Mouse (Mus musculus) mouse embryonic stem cell (cell line): ENCODE results near the gene Qrich2.
"Not testable (repeated sequence)": the region's sequence is repeated elsewhere in the genome, so short reads cannot be mapped to it uniquely, and the experiment has no call there.

Experiments used
- in situ Hi-C, 2 experiments: fragments of 300-500 bp; cut with MboI; formaldehyde crosslinking; loops; 1 replicate in 1 of 2; 3 replicates in 1 of 2; pipeline ENCODE4 v1.14.3; 2019 to 2020; ENCODE audit warnings: low sequenced_read_pairs in 2 of 2, low pct_unique_long_range_greater_than_20kb in 1 of 2, mixed read lengths in 1 of 2; ENCODE audit not compliant: unreplicated experiment in 1 of 2

Gene Qrich2

GRCm38 (mm10) chr11:116466141-116466540, at the start of gene Qrich2:
Gene Qrich2, minus strand, starts transcription at chr11:116466241.
- in situ Hi-C loops, result no loop called here

DNA sequence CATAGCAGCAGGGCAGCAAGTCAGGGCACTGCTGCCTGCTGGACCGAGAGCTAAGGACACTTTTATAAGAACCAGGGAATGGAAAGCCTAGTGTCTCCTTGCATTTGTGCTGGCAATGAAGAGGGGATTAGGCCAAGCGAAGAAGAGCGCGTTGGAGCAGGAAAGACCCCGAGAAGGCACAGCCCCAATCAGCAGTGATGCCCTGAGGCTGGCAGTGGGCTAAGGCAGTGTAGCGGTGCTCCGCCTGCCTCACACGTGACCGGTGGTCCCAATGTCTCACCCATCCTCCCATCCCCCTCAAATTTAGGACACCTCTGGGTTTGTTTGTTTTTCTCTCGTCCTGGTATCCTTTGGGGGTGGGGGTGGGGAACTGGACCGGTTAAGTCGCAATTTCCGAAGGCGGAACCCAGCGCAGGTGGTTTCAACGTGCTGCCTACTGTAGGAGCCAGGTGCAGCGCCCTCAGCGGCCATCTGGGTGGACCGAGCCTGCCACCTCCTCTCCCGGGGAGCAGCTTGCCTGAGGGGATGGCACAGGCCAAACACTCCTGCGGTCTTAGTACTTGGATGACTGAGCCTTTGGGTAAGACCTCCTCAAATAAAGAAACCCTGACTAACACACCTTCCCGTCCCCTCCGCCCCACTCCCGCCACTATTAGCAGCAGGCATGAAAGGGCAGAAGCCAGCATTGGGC, 49.4 kb upstream of the Qrich2 start:
- in situ Hi-C loops, result no loop called here

DNA sequence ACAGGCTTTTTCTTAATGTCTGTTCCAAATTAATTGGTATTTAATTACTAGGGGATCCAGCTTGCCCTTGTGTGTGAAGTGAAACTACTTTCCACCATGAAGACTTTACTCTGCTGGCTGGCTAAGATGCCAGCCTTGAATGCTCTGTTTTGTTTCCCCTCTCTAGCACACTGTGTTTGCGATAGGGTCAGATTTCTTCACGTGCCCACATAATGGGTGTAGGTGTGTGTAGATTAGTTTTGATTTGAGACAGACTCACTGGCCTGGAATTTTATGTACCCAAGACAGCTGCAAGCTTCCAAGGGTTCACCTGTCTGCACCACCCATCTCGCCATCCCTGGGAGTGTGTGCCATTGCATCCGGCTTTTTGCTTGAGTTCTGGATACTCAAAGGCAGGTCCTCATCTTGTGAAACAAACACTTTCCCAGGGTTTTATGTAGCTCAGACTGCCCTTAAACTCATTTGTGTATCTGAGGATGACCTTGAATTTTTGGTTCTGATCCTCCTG, 47.5 kb upstream of the Qrich2 start:
- in situ Hi-C loops, result no loop called here

GRCm38 (mm10) chr11:116512987-116513386, 46.9 kb upstream of the Qrich2 start:
- in situ Hi-C loops, result no loop called here

GRCm38 (mm10) chr11:116512154-116512553, 46.1 kb upstream of the Qrich2 start:
- in situ Hi-C loops, result no loop called here

- in situ Hi-C loops, result no loop called here
These were observed 45.3 kb upstream of the Qrich2 start for GRCm38 (mm10) chr11:116511301-116511868.

DNA sequence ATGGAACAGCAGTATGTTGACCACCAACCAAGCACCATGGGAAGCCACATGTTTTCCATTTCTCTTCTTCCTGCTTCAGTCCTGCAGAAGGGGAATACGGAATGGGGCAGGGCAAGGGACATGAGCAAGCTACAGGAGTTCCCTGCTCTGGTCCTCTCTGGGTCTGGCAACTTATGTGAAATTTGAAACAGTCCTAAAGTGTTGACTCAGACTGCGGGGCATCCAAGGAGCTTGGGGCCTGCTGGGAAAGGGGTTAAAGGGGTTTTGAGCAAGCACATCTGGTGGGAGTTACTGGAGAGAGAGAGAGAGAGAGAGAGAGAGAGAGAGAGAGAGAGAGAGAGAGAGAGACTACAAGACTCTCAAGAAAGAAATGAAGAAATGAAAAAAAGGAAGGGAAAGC, 42.6 kb upstream of the Qrich2 start:
- in situ Hi-C loops, result no loop called here

DNA sequence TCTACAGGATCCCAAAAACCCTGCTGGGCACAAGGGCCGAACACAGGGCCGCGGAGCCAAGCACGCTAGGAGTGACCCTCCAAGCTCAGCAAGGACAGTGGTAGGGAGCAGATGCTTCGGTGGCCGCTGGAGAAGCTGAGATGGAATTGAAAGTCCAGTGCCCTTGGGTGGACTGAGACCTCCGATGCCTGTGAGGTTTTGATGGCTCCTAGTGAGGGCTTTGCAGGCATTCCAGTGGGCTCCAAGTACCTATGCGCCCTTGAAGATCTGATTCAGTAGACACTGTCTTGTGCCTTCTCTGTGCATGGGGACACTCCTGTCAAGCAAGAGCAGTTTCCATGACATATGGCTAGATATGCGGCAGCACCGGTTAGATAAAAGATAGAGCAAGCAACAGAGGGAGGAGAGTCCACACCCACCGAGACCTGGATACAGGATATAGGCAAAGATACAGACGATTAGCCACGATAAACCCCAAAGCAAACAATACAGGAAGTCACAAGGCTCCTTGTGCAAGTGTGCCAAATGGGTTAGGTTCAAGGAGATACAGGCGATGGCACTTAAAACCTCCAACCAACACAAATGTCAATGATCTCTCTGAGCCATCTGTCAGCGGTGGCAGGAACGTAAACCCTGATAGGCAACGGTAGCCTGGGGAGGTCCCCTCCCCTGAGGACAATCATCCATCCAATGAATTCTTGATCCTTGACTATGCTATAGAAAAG, 40.3 kb upstream of the Qrich2 start:
- in situ Hi-C loops, result no loop called here

DNA sequence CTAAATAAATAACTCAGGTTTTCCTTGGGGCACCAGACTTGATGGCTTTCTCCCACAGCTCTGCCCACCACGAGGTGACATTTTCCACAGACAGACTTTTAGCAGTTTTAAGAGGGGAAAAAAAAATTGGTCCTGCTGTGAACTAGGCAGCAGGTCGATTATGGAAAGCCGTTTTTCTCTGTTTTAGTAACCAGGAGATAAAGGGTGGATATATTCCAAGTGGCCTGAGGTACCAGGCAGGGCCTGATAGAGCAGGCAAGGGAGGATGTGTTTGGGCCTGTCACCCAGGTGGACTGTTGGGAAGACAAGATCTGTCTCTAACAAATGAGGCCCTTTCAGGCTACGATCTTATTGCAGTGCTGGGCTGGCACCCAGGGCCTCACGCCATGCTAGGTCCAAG, 39.5 kb upstream of the Qrich2 start:
- in situ Hi-C loops, result no loop called here

DNA sequence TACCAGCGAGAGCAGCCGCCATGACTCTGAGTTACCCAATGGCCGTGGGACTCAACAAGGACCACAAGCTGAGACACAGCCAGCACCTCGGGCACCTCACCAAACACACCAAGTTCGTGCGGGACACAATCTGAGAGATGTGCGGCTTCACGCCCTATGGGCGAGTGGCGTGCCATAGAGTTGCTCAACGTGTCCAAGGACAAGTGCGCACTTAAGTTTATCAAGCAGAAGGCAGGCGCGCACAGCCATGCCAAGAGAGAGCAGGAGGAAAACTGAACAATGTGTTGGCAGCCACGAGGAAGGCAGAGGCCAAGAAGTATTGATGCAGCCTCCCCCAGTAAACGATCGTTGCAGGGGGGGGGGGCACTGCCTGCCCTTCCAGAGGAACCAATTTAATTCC, 38.5 kb upstream of the Qrich2 start:
- in situ Hi-C loops, result no loop called here

- in situ Hi-C loops, result no loop called here
These were observed 35.1 kb upstream of the Qrich2 start for GRCm38 (mm10) chr11:116501005-116501746.

DNA sequence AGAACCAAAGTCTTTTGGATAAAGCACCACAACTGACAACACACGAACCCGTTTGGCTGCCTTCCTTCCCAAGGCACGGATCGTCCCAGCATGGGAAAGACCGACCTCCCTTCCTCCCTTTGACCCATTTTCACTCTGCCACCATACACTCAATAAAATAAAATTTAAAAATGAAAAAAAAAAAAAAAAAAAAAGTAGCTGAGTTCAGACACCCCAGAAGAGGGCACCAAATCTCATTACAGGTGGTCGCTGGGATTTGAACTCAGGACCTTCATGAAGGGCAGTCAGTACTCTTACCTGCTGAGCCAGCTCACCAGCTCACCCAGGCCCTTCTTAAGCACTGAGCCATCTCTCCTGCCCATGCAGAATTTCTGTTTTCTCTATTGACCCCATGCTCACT, 33.0 kb upstream of the Qrich2 start:
- in situ Hi-C loops, result no loop called here

GRCm38 (mm10) chr11:116498596-116498995, 32.6 kb upstream of the Qrich2 start:
- in situ Hi-C loops, result no loop called here

DNA sequence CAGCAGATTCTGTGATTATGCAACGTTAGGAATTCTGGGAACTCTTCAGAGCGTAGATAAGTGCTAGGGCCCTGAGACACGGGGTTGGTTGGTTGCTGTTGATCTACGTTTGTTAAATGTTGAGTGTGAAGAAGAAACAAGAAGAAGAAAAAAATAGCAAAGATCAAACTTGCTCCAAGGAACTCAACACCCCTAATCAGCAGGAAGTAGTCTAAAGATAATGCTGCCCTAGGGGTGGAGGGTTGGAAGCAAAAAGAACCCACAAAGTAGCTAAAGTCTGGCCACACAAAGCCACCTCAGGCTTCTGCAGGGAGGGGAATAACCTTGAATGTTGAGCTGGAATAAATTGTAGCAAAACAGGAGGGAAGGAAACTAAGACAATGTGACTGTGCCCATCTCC, 31.3 kb upstream of the Qrich2 start:
- in situ Hi-C loops, result no loop called here

DNA sequence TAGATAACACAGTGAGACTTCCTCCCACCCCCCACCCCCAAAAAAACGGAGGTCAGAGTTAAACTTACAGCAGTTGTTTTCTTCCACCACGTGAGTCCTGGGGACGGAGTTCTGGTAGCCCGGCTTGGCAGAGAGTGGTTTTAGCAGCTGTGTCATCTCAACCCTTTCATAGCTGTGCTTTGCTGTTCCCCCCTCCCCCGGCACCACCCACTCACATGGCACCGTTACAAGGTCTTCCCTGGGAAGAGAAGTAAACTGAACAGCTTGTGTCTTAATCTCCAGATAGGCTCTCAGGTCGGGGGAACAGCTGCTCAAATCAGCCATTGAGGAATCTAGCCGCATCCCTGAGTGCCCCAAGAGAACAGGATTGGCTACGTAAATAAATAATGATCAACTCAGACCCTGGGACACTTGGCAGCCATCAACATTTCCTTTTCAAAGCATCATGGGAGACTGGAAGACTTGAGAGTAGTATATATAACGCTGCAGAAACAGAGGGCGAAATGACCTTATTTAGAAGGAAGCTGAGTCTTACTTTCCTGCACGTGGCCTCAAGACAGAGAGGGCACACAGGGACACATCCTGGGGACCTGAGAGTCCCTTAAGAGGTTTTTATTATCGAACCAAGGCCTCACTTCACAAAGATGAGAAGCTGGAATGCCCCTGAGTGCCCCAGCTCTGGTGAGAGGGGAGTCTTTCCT, 28.6 kb upstream of the Qrich2 start:
- in situ Hi-C loops, result no loop called here

DNA sequence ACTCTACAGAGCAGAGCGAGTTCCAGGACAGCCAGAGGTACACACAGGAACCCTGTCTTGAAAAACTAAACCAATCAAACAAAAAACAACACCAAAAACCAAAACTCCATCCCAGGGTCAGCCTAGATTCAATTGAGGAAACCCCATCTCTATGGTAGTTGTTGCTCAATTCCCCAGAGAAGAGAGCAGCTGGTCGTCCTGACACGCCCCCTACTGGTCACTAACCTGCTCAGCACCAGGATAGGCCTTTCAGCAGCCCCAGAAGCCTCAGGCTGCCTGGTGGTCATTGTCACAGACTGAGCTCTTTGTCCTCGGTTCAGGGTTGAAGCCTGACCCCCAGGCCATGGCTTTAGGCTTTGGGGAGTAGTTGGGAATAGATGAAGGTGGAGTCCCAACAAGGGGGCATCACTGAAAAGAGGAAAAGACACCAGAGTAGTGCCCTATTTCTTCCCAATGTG, 27.8 kb upstream of the Qrich2 start, which contains the start of gene Prpsap1:
TSS of gene Prpsap1 (minus strand) at position 408 of the 458 bp plus-strand sequence.
- in situ Hi-C loops, result no loop called here

GRCm38 (mm10) chr11:116493191-116493590, 27.1 kb upstream of the Qrich2 start:
- in situ Hi-C loops, result no loop called here

DNA sequence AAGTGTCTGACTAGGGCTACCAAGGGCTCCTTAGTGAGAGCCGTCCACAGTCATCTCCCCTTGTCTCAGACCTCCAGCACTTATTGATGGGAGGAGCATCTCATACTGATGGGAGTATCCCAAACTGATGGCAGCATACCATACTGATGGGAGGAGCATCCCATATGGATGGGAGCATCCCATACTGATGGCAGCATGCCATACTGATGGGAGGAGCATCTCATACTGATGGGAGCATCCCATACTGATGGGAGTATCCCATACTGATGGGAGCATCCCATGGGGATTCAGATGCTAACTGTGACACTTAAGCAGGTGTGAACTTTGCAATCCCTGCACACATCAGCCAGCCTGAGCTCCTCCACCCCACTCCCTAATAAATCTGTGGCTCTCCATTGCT, 26.5 kb upstream of the Qrich2 start:
- in situ Hi-C loops, result not testable (repeated sequence)
